Mouse (Mus musculus) kidney, postnatal 25 days (tissue): Measurements from ENCODE around the gene 4930404H24Rik.
A peak's percentile ranks its signal among the peaks of the same experiment; 100 is the strongest.

Experiments used
- DNase-seq, 2 experiments: peaks; one replicate each; pipeline ENCODE4 v3.0.0; 2021; ENCODE audit warnings: mixed read lengths in 2 of 2

4930404H24Rik gene

GRCm38 (mm10) chr2:153492573-153493392 lies at the start of gene 4930404H24Rik:
4930404H24Rik (plus strand) TSS chr2:153492790.
- DNase-seq = peak; percentile 72 to 88

GRCm38 (mm10) chr2:153443434-153444240 lies 49.0 kb upstream of the 4930404H24Rik start:
- peak; percentile 51 to 66 for DNase-seq

- peak; percentile 71 to 89 for DNase-seq
Observed at GRCm38 (mm10) chr2:153444254-153445136, 48.1 kb upstream of the 4930404H24Rik start.

GRCm38 (mm10) chr2:153445137-153446016 lies 47.2 kb upstream of the 4930404H24Rik start:
- DNase-seq = peak in 1 of 2 experiments; percentile 53

GRCm38 (mm10) chr2:153446017-153446408 lies 46.6 kb upstream of the 4930404H24Rik start:
- peak in 1 of 2 experiments; percentile 74 for DNase-seq

GRCm38 (mm10) chr2:153446476-153446875 lies 46.1 kb upstream of the 4930404H24Rik start:
- no peak for DNase-seq

- no peak for DNase-seq
Observed at GRCm38 (mm10) chr2:153447719-153448118, 44.9 kb upstream of the 4930404H24Rik start.

GRCm38 (mm10) chr2:153448519-153448918 lies 44.1 kb upstream of the 4930404H24Rik start:
- no peak for DNase-seq

GRCm38 (mm10) chr2:153453961-153454759 lies 38.4 kb upstream of the 4930404H24Rik start:
- no peak for DNase-seq

- DNase-seq = no peak
Observed at GRCm38 (mm10) chr2:153454841-153455506, 37.6 kb upstream of the 4930404H24Rik start.

- DNase-seq = no peak
Observed at GRCm38 (mm10) chr2:153457467-153457866, 35.1 kb upstream of the 4930404H24Rik start.

GRCm38 (mm10) chr2:153458022-153458441 lies 34.6 kb upstream of the 4930404H24Rik start:
- peak in 1 of 2 experiments; percentile 56 for DNase-seq

- no peak for DNase-seq
Observed at GRCm38 (mm10) chr2:153463257-153463656, 29.3 kb upstream of the 4930404H24Rik start.

GRCm38 (mm10) chr2:153467372-153467771 lies 25.2 kb upstream of the 4930404H24Rik start:
- no peak for DNase-seq

- no peak for DNase-seq
Observed at GRCm38 (mm10) chr2:153469317-153469716, 23.3 kb upstream of the 4930404H24Rik start.

GRCm38 (mm10) chr2:153469764-153470163 lies 22.8 kb upstream of the 4930404H24Rik start:
- no peak for DNase-seq

- DNase-seq = peak; percentile 37 to 65
Observed at GRCm38 (mm10) chr2:153470983-153471382, 21.6 kb upstream of the 4930404H24Rik start.

GRCm38 (mm10) chr2:153475114-153476112 lies 17.2 kb upstream of the 4930404H24Rik start:
- peak; percentile 46 to 54 for DNase-seq

- DNase-seq = peak; percentile 76 to 82
Observed at GRCm38 (mm10) chr2:153478583-153478982, 14.0 kb upstream of the 4930404H24Rik start.
